Mouse (Mus musculus) CH12.LX (cell line): ENCODE data around the gene Aimp2. TPM values are rescaled to one million over a fixed set of nuclear protein-coding genes. Genes with fewer than 3 reads are reported as not detected.

Source experiments
- DNase-seq: peaks from one replicate; pipeline ENCODE4 v3.0.0-alpha.2; 2013; ENCODE audit errors: extremely low read depth
- H3K27ac ChIP-seq: 2 replicates; pipeline ENCODE4 v1.5.1; 2012; ENCODE audit warnings: low read depth, mild to moderate bottlenecking, control low read depth, moderate library complexity; ENCODE audit not compliant: insufficient read depth
- H3K27me3 ChIP-seq: replicated peaks from 2 replicates; pipeline ENCODE3; 2012; ENCODE audit warnings: inconsistent platforms
- H3K36me3 ChIP-seq, 2 experiments: replicated peaks in 1 of 2; 2 replicates each; pipeline versions ENCODE3 to v1.6.1; 2012; ENCODE audit warnings: inconsistent platforms in 1 of 2, low read length in 1 of 2, mild to moderate bottlenecking in 1 of 2, mixed read lengths in 1 of 2, moderate library complexity in 1 of 2; ENCODE audit not compliant: control insufficient read depth in 1 of 2, insufficient read depth in 1 of 2
- H3K4me1 ChIP-seq, 2 experiments: 2 replicates each; pipeline ENCODE4 v1.6.1; 2012; ENCODE audit warnings: inconsistent platforms in 1 of 2, moderate library complexity in 1 of 2; ENCODE audit not compliant: insufficient read depth in 2 of 2, control insufficient read depth in 1 of 2
- H3K4me2 ChIP-seq: 2 replicates; pipeline ENCODE4 v1.6.1; 2012; ENCODE audit warnings: low read depth, mild to moderate bottlenecking, control low read depth; ENCODE audit not compliant: poor library complexity, insufficient read depth, severe bottlenecking
- H3K4me3 ChIP-seq, 3 experiments: fragments of 150-350 bp in 1 of 3; sonication (generic) in 1 of 3; replicated peaks in 1 of 3; 2 replicates each; pipeline versions ENCODE3 to v1.5.1; 2011 to 2012; ENCODE audit warnings: low read depth in 2 of 3, low read length in 2 of 3, mild to moderate bottlenecking in 2 of 3, moderate library complexity in 2 of 3, control low read depth in 1 of 3, improper control_type of control experiment in 1 of 3, inconsistent platforms in 1 of 3, mixed read lengths in 1 of 3; ENCODE audit not compliant: poor library complexity in 1 of 3
- H3K79me2 ChIP-seq: replicated peaks from 2 replicates; pipeline ENCODE4 v1.6.1; 2012; ENCODE audit warnings: mild to moderate bottlenecking, moderate library complexity; ENCODE audit not compliant: control insufficient read depth, poor library complexity, insufficient read depth, severe bottlenecking; ENCODE audit errors: extremely low read depth
- H3K9ac ChIP-seq: 2 replicates; pipeline ENCODE4 v1.6.1; 2012; ENCODE audit warnings: low read depth, mild to moderate bottlenecking, control low read depth, moderate library complexity; ENCODE audit not compliant: insufficient read depth
- H3K9me3 ChIP-seq: replicated peaks from 2 replicates; pipeline ENCODE3; 2012; ENCODE audit warnings: low read length, inconsistent platforms, mixed read lengths
- BHLHE40 ChIP-seq: IDR thresholded peaks from 2 replicates; pipeline ENCODE4 v1.6.1; 2011; ENCODE audit warnings: mild to moderate bottlenecking, low read depth, low read length, improper control_type of control experiment
- CTCF ChIP-seq, 2 experiments: IDR thresholded peaks in 1 of 2; conservative IDR thresholded peaks in 1 of 2; 2 replicates each; pipeline ENCODE4 v1.5.1; 2011 to 2012; ENCODE audit warnings: low read depth in 2 of 2, low read length in 2 of 2, improper control_type of control experiment in 1 of 2, inconsistent platforms in 1 of 2, mild to moderate bottlenecking in 1 of 2, moderate library complexity in 1 of 2
- E2F4 ChIP-seq: IDR thresholded peaks from 2 replicates; pipeline ENCODE4 v1.6.1; 2011; ENCODE audit warnings: low read depth, low read length, improper control_type of control experiment; ENCODE audit not compliant: insufficient replicate concordance
- EP300 ChIP-seq: IDR thresholded peaks from 2 replicates; pipeline ENCODE4 v1.6.1; 2011; ENCODE audit warnings: low read length, improper control_type of control experiment
- JUND ChIP-seq: conservative IDR thresholded peaks from 2 replicates; pipeline ENCODE4 v1.6.1; 2011; ENCODE audit warnings: low read depth, low read length, improper control_type of control experiment
- MAZ ChIP-seq: IDR thresholded peaks from 2 replicates; pipeline ENCODE4 v1.6.1; 2012; ENCODE audit warnings: low read depth, mild to moderate bottlenecking, inconsistent platforms, low read length, improper control_type of control experiment, moderate library complexity
- MYC ChIP-seq: IDR thresholded peaks from 2 replicates; pipeline ENCODE4 v1.6.1; 2011; ENCODE audit warnings: low read depth, mild to moderate bottlenecking, improper control_type of control experiment, low read length
- NELFE ChIP-seq: IDR thresholded peaks from 2 replicates; pipeline ENCODE4 v1.6.1; 2011; ENCODE audit warnings: low read depth, low read length, improper control_type of control experiment
- POLR2AphosphoS2 ChIP-seq: IDR thresholded peaks from 2 replicates; pipeline ENCODE4 v1.6.1; 2011; ENCODE audit warnings: low read depth, low read length, improper control_type of control experiment
- RAD21 ChIP-seq: IDR thresholded peaks from 2 replicates; pipeline ENCODE4 v1.6.1; 2011; ENCODE audit warnings: low read depth, mild to moderate bottlenecking, low read length, improper control_type of control experiment, moderate library complexity
- TBP ChIP-seq: conservative IDR thresholded peaks from 2 replicates; pipeline ENCODE4 v1.6.1; 2011; ENCODE audit warnings: low read depth, low read length, improper control_type of control experiment
- TCF12 ChIP-seq: IDR thresholded peaks from 2 replicates; pipeline ENCODE4 v1.6.1; 2014; ENCODE audit warnings: low read depth, mild to moderate bottlenecking, inconsistent platforms, low read length, improper control_type of control experiment
- UBTF ChIP-seq: IDR thresholded peaks from 2 replicates; pipeline ENCODE4 v1.6.1; 2012; ENCODE audit warnings: low read depth, mild to moderate bottlenecking, inconsistent platforms, low read length, improper control_type of control experiment, moderate library complexity
- ZMIZ1 ChIP-seq: IDR thresholded peaks from 2 replicates; pipeline ENCODE4 v1.6.1; 2012; ENCODE audit warnings: low read depth, mild to moderate bottlenecking, inconsistent platforms, low read length, improper control_type of control experiment
- ZNF384 ChIP-seq: IDR thresholded peaks from 2 replicates; pipeline ENCODE4 v1.6.1; 2012; ENCODE audit warnings: low read depth, low read length, improper control_type of control experiment, inconsistent platforms
- dilution Hi-C: fragments of 300-500 bp; cut with MboI; formaldehyde crosslinking; loops from 2 replicates; pipeline ENCODE4 v1.14.3; 2020; ENCODE audit warnings: low sequenced_read_pairs; ENCODE audit not compliant: extremely low pct_unique_long_range_greater_than_20kb, extremely low pct_ligation_motif_present
- in situ Hi-C: fragments of 300-500 bp; cut with MboI; formaldehyde crosslinking; loops from 3 replicates; pipeline ENCODE4 v1.14.3; 2019; ENCODE audit warnings: low sequenced_read_pairs, low pct_ligation_motif_present, low pct_unique_long_range_greater_than_20kb, mixed read lengths
- polyA plus RNA-seq: library from polyadenylated mRNA; unstranded; fragments of >175 nt; gene quantifications from 2 replicates; pipeline ENCODE4 v1.2.1, GENCODE M21; 2012; ENCODE audit warnings: low read depth; ENCODE audit not compliant: insufficient read length
- total RNA-seq, 2 experiments: library from RNA; depleted of rRNA; stranded (reverse); fragments of 300-350 nt in 1 of 2; fragments of >200 nt in 1 of 2; gene quantifications; 2 replicates each; pipeline ENCODE4 v1.2.3; 2012 to 2014

Aimp2 gene
- total and polyA plus RNA-seq, 3 experiments: 110 to 154 (median 111) TPM

DNA sequence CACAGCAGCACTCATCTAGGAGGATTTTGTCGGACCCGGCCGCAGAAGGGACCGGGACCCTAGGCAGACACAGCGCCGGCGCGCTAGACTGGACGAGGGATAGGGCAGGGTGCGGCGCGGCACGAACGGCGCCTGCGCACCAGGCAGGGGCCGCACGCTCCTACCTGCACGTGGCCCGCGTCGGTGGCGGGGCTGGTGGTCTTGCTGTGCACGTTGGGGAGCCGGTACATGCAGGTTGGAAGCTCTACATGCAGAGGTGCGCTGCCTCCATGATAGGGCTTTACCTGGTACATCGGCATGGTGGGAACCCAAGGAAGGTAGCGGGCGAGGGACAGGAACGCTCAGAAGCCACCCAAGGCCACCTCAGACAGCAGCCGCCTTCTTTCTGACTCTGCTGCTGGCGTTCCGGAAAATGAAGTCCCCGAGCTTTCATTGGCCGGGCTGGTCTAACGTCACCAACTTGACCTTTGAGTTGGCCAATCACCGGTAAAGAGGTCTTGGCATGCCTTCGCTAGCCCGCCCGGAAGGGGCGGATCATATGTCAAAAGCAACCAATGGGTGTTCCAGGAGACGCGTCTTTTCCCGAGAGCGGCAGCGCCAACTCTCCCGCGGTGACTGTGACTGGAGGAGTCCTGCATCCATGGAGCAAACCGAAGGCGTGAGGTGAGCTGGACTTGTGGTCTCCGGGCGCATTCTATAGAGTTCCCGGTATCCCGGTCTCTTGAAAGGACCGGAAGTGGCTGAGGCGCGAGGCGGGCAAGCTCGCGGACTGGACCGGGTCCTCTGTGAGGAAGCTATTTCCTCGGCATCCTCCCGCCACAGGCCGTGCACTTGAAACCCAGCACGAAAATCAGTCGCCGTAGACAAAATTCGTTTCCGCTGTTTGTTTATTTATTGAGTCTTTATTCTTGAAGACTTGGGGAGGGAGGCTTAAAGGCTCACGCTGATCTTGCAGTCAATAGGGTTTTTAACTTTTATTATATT, at the start of gene Aimp2, which contains the start of gene Pms2 (continued):
- no peak for TF ChIP-seq ZNF384

DNA sequence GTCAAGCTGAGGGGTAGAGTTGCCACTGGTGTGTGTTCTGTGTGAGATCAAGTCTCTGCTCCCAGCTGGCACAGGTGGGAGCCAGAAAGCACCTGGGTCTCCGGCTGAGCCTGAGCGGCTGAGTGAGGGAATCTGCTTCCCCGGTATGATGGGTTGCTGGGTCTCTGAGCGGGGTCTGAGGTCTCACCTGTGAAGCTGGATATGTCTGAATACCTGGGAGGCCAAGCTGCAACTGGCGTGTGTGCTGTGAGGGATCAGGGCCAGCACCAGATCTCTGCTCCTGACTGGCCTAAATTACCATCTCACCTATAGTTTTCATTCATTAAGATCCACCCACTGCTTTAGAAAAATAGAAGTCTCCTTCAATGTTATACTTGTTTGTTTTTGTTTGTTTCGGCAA, 47.5 kb upstream of the Aimp2 start:
- TF ChIP-seq EP300 (no peak), UBTF (no peak), NELFE (no peak), CTCF (conservative IDR thresholded peaks at IDR 0.05 in 1 of 2, IDR thresholded peaks at IDR 0.05 in 1 of 2; ENCODE audit: low read depth in 2 of 2, low read length in 2 of 2) (no peak), ZNF384 (no peak), RAD21 (no peak), MAZ (no peak), ZMIZ1 (no peak), TBP (no peak), MYC (no peak), TCF12 (no peak), POLR2AphosphoS2 (no peak), E2F4 (no peak)
- TF ChIP-seq, all 38 proteins: peak for 0
- in situ Hi-C loops (no loop called here), dilution Hi-C loops (no loop called here)

GRCm38 (mm10) chr5:143950016-143950415, 40.4 kb upstream of the Aimp2 start:
- no peaks in the 10 kb centered on the region for H3K9me3 ChIP-seq
- TF ChIP-seq JUND (no peak), BHLHE40 (0 out of 2 replicates have a peak, but pooled peaks have one; percentile 8)
- no peaks in the 10 kb centered on the region for H3K79me2 ChIP-seq
- H3K27me3 ChIP-seq: no peaks in the 10 kb centered on the region
- no peak overlapping the region for H3K4me2 ChIP-seq
- H3K27ac ChIP-seq: no peak overlapping the region
- no peak overlapping the region for H3K4me3 ChIP-seq
- no peak overlapping the region for H3K9ac ChIP-seq
- H3K4me1 ChIP-seq: no peaks in the 10 kb centered on the region
- in situ Hi-C loops: no loop called here
- DNase-seq: no peak
- dilution Hi-C loops: no loop called here
- no peaks in the 10 kb centered on the region for H3K36me3 ChIP-seq

More for the DNA sequence above, 47.5 kb upstream of the Aimp2 start:
- Histone ChIP-seq H3K27ac (no peak overlapping the region), H3K36me3 (peaks cover 0 to 7% of the 10 kb centered on the region in 2 experiments), H3K4me3 (no peak overlapping the region), H3K27me3 (no peaks in the 10 kb centered on the region), H3K79me2 (no peaks in the 10 kb centered on the region), H3K9me3 (peaks cover 3% of the 10 kb centered on the region), H3K4me2 (no peak overlapping the region), H3K4me1 (no peaks in the 10 kb centered on the region), H3K9ac (no peak overlapping the region)
- DNase-seq: no peak
